ENCODE assay signal across 9 mouse cellular contexts in the genomic region with DNA sequence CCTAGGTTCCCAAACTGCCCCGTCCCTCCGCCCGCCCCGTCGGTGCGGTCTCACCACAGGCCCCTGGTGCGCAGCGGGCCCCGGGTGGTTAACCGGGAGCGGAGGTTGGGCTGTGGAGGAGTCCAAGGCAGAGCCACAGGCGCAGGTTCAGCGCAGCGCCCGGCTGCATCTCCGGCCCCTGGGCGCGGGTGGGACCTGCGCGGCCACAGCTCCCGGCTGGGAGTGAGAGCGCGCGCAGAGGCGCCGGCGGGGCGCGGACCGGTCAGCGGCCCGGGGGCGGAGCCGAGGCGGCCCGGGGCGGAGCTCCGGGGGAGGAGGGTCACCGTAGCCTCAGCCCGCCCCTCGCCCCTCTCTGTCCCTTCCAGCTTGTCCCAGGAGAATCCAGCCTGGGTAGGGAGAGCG. TPM values are rescaled to one million over a fixed set of nuclear protein-coding genes. Genes with fewer than 3 reads are reported as not detected.
DNase-seq lines count a peak whose midpoint lies in the region; ATAC-seq and TF ChIP-seq lines count a peak whose summit lies in the region.
"Not testable (repeated sequence)": the region's sequence is repeated elsewhere in the genome, so short reads cannot be mapped to it uniquely, and the experiment has no call there.
"Had no signal": no experiment of that assay in that cellular context is flagged by ENCODE, and none has a peak within 500 bp of the region (broad histone marks: within the 10 kb centered on the region; RNA-seq: fewer than 3 reads in every experiment).

No protein-coding gene starts in this region.

- peak overlapping the region; percentile 71 for H3K4me2 ChIP-seq in embryonic facial prominence, embryonic 11.5 days (ENCODE audit: low read depth, low read length)
- peak overlapping the region; percentile 75 for H3K4me2 ChIP-seq in hindbrain, embryonic 15.5 days
- H3K4me2 ChIP-seq in lung, embryonic 14.5 days = peak overlapping the region; percentile 71
- H3K4me2 ChIP-seq in myocyte (ENCODE audit: low read depth) = peak overlapping the region; percentile 74

- H3K4me1 ChIP-seq in embryonic facial prominence, embryonic 11.5 days (ENCODE audit: control insufficient read depth, insufficient read depth, low read length); heart, adult 2 months (ENCODE audit: control insufficient read depth, insufficient read depth, low read length); lung, embryonic 14.5 days (ENCODE audit: insufficient read depth): not testable (repeated sequence)
- peaks cover 15% of the 10 kb centered on the region for H3K4me1 ChIP-seq in hindbrain, embryonic 15.5 days (replicated peaks)
- H3K4me1 ChIP-seq in thymus, adult 2 months (replicated peaks; ENCODE audit: control insufficient read depth, insufficient read depth, low read length) = peaks cover 11% of the 10 kb centered on the region

- H3K9me3 ChIP-seq in embryonic facial prominence, embryonic 11.5 days (replicated peaks; ENCODE audit: control insufficient read depth, low read length); hindbrain, embryonic 15.5 days; lung, embryonic 14.5 days (ENCODE audit: low read depth, low read length): not testable (repeated sequence)

- H3K4me3 ChIP-seq in embryonic facial prominence, embryonic 11.5 days (ENCODE audit: low read depth, low read length) = peak overlapping the region; percentile 38
- peak overlapping the region; percentile 54 for H3K4me3 ChIP-seq in heart, adult 2 months
- H3K4me3 ChIP-seq in hindbrain, embryonic 15.5 days = peak overlapping the region; percentile 40
- H3K4me3 ChIP-seq in layer of hippocampus, adult 2 months = peak overlapping the region; percentile 43
- H3K4me3 ChIP-seq in lung, embryonic 14.5 days (ENCODE audit: low read depth, low read length) = peak overlapping the region; percentile 47
- H3K4me3 ChIP-seq in myocyte = peak overlapping the region; percentile 15
- peak overlapping the region; percentile 24 for H3K4me3 ChIP-seq in thymus, adult 2 months (ENCODE audit: control insufficient read depth, insufficient read depth, low read length)

- under 1% methylated on average over 21 of the region's 42 CpGs for WGBS in embryonic facial prominence, embryonic 11.5 days
- 2% methylated on average over 34 of the region's 42 CpGs for WGBS in heart, adult 2 months
- under 1% methylated on average over 18 of the region's 42 CpGs for WGBS in hindbrain, embryonic 15.5 days
- 2% methylated on average over 16 of the region's 42 CpGs for WGBS in lung, embryonic 14.5 days
- WGBS in thymus, adult 2 months = 2% methylated on average over 40 of the region's 42 CpGs

- H3ac ChIP-seq in myocyte (ENCODE audit: control insufficient read depth, insufficient read length) = not testable (repeated sequence)

- H3K27ac ChIP-seq in embryonic facial prominence, embryonic 11.5 days (replicated peaks; ENCODE audit: low read depth, low read length); hindbrain, embryonic 15.5 days (replicated peaks); layer of hippocampus, adult 2 months; lung, embryonic 14.5 days (ENCODE audit: low read depth); thymus, adult 2 months (ENCODE audit: control insufficient read depth, insufficient read depth, low read length): not testable (repeated sequence)
- 0 out of 2 replicates have a peak overlapping the region, but pooled peaks have one; percentile 33 for H3K27ac ChIP-seq in heart, adult 2 months

- not testable (repeated sequence) for H3K9ac ChIP-seq in embryonic facial prominence, embryonic 11.5 days (replicated peaks; ENCODE audit: low read length)
- H3K9ac ChIP-seq in heart, adult 2 months (ENCODE audit: low read depth, low read length) = peak overlapping the region; percentile 33; the same call in 1 of the 2 replicates
- peak overlapping the region; percentile 18; the same call in 1 of the 2 replicates for H3K9ac ChIP-seq in hindbrain, embryonic 15.5 days
- H3K9ac ChIP-seq in lung, embryonic 14.5 days = peak overlapping the region; percentile 34; the same call in 1 of the 2 replicates

- peaks cover 17% of the 10 kb centered on the region for H3K27me3 ChIP-seq in embryonic facial prominence, embryonic 11.5 days (ENCODE audit: control insufficient read depth, insufficient read depth, low read length)
- not testable (repeated sequence) for H3K27me3 ChIP-seq in heart, adult 2 months (ENCODE audit: control insufficient read depth, insufficient read depth, low read length)
- H3K27me3 ChIP-seq in hindbrain, embryonic 15.5 days = peaks cover 28% of the 10 kb centered on the region
- peaks cover 11% of the 10 kb centered on the region for H3K27me3 ChIP-seq in lung, embryonic 14.5 days (ENCODE audit: insufficient read depth, low read length)
- peaks cover 32% of the 10 kb centered on the region for H3K27me3 ChIP-seq in myocyte (ENCODE audit: control insufficient read depth, insufficient read depth, insufficient read length)
- peaks cover 12% of the 10 kb centered on the region; the same call in 1 of the 2 replicates for H3K27me3 ChIP-seq in thymus, adult 2 months (ENCODE audit: control insufficient read depth, insufficient read depth, low read length)

- not testable (repeated sequence) for H3K79me2 ChIP-seq in heart, adult 2 months (replicated peaks; ENCODE audit: control insufficient read depth, insufficient read depth, low read length); myocyte (ENCODE audit: control insufficient read depth, insufficient read depth)

- peak; percentile 65 for ATAC-seq in embryonic facial prominence, embryonic 11.5 days (replicated peaks; ENCODE audit: insufficient number of reproducible peaks, low FRiP score, low TSS enrichment, low read depth)
- peak; percentile 75; the same call in 1 of the 2 replicates for ATAC-seq in hindbrain, embryonic 15.5 days (ENCODE audit: low FRiP score, low read depth)
- peak; percentile 85 for ATAC-seq in lung, embryonic 14.5 days (ENCODE audit: insufficient read depth)

- not testable (repeated sequence) for H3K36me3 ChIP-seq in embryonic facial prominence, embryonic 11.5 days (replicated peaks; ENCODE audit: control insufficient read depth, insufficient read depth, low read depth, low read length); heart, adult 2 months (ENCODE audit: control insufficient read depth, insufficient read depth, low read length); hindbrain, embryonic 15.5 days; lung, embryonic 14.5 days (ENCODE audit: insufficient read depth); myocyte (ENCODE audit: control insufficient read depth, insufficient read depth); thymus, adult 2 months (ENCODE audit: control insufficient read depth, insufficient read depth, low read length)

- intact Hi-C loops in heart, adult 2 months (cut with DNase I) = not testable (repeated sequence)

- TF ChIP-seq EP300 in heart, adult 2 months (IDR thresholded peaks at IDR 0.05; ENCODE audit: insufficient read depth, low read depth, low read length) = not testable (repeated sequence)

- DNase-seq in Muller cell, postnatal 12 days (ENCODE audit: inconsistent ontology term) = peak; percentile 52
- peak; percentile 7 for DNase-seq in embryonic facial prominence, embryonic 11.5 days (ENCODE audit: low spot score)
- peak; percentile 41 to 55 for DNase-seq in heart, adult 2 months
- not testable (repeated sequence) for DNase-seq in layer of hippocampus, adult 2 months (ENCODE audit: low spot score in 2 of 2); thymus, adult 2 months
- DNase-seq in lung, embryonic 14.5 days = peak; percentile 68

- TF ChIP-seq CTCF in heart, adult 2 months (IDR thresholded peaks at IDR 0.05); layer of hippocampus, adult 2 months (conservative IDR thresholded peaks at IDR 0.05); lung, embryonic 14.5 days (IDR thresholded peaks at IDR 0.05; ENCODE audit: low read depth); thymus, adult 2 months (IDR thresholded peaks at IDR 0.05; ENCODE audit: borderline replicate concordance, control insufficient read depth, extremely low read depth, insufficient read depth, low read length, poor library complexity): not testable (repeated sequence)

- TF ChIP-seq POLR2A in heart, adult 2 months (IDR thresholded peaks at IDR 0.05; ENCODE audit: insufficient read depth, low read depth, low read length); myocyte (IDR thresholded peaks at IDR 0.05; ENCODE audit: insufficient read length, low read depth); thymus, adult 2 months (IDR thresholded peaks at IDR 0.05; ENCODE audit: control insufficient read depth, extremely low read depth, insufficient read depth, low read length, poor library complexity): not testable (repeated sequence)

RNA-seq across cellular contexts. Expression of a gene that starts 22.6 kb away (rescaled TPM):
- polyA plus RNA-seq in embryonic facial prominence, embryonic 11.5 days (2014; fragmentation: Nextera tagmentation; extraction: Ambion mirVana) = not detected in 2 replicates
- not detected for total RNA-seq in heart, adult 2 months (2021)
- polyA plus RNA-seq in heart, adult 2 months (2012; rRNA removed) = not detected in 2 replicates
- not detected in 2 replicates for polyA plus RNA-seq in hindbrain, embryonic 15.5 days (2015; fragmentation: Nextera tagmentation; extraction: Ambion mirVana)
- total RNA-seq in layer of hippocampus, adult 2 months (2021) = not detected
- polyA plus RNA-seq in lung, embryonic 14.5 days (2014; fragmentation: Nextera tagmentation; extraction: Ambion mirVana) = not detected in 2 replicates
- polyA plus RNA-seq in myocyte (2012; fragmentation: generic; extraction: Trizol) = not detected
- polyA plus RNA-seq in thymus, adult 2 months (2012; rRNA removed) = not detected in 2 replicates
- polyA plus RNA-seq: gonadal fat pad, adult 2 months had no signal

RNA-seq across cellular contexts. Expression of a gene that starts 45.9 kb away (rescaled TPM):
- polyA plus RNA-seq in embryonic facial prominence, embryonic 11.5 days (2014; fragmentation: Nextera tagmentation; extraction: Ambion mirVana) = not detected in 2 replicates
- not detected for total RNA-seq in heart, adult 2 months (2021)
- polyA plus RNA-seq in heart, adult 2 months (2012; rRNA removed) = not detected in 2 replicates
- not detected in 2 replicates for polyA plus RNA-seq in hindbrain, embryonic 15.5 days (2015; fragmentation: Nextera tagmentation; extraction: Ambion mirVana)
- not detected for total RNA-seq in layer of hippocampus, adult 2 months (2021)
- not detected in 2 replicates for polyA plus RNA-seq in lung, embryonic 14.5 days (2014; fragmentation: Nextera tagmentation; extraction: Ambion mirVana)
- not detected for polyA plus RNA-seq in myocyte (2012; fragmentation: generic; extraction: Trizol)
- 0.15 TPM in 1 of 2 replicates, not detected in the other for polyA plus RNA-seq in thymus, adult 2 months (2012; rRNA removed)
- polyA plus RNA-seq: gonadal fat pad, adult 2 months had no signal
